Mouse (Mus musculus) layer of hippocampus, adult 2 months (tissue): ENCODE measurements around the gene Rfc5. TPM values are rescaled to one million over a fixed set of nuclear protein-coding genes. Genes with fewer than 3 reads are reported as not detected.
A peak's percentile ranks its signal among the peaks of the same experiment; 100 is the strongest.

Experiments used
- DNase-seq, 2 experiments: peaks; one replicate each; pipeline ENCODE4 v3.0.0; 2022; ENCODE audit warnings: low spot score in 2 of 2
- H3K27ac ChIP-seq: fragments of 200-600 bp; 2 replicates; pipeline ENCODE4 v1.8.1; 2022
- H3K4me3 ChIP-seq: fragments of 200-600 bp; 2 replicates; pipeline ENCODE4 v1.8.1; 2022; ENCODE audit warnings: mild to moderate bottlenecking
- CTCF ChIP-seq: fragments of 200-600 bp; conservative IDR thresholded peaks from 2 replicates; pipeline ENCODE4 v1.8.1; 2022; ENCODE audit warnings: antibody characterized with exemption, mild to moderate bottlenecking, moderate library complexity
- total RNA-seq, 2 experiments: library from RNA; stranded (reverse); gene quantifications; 2 replicates each; pipeline ENCODE4 v1.2.3; 2021

Rfc5 gene
- total RNA-seq, 2 experiments from 2014 or later = 13.8 to 18.5 TPM

DNA sequence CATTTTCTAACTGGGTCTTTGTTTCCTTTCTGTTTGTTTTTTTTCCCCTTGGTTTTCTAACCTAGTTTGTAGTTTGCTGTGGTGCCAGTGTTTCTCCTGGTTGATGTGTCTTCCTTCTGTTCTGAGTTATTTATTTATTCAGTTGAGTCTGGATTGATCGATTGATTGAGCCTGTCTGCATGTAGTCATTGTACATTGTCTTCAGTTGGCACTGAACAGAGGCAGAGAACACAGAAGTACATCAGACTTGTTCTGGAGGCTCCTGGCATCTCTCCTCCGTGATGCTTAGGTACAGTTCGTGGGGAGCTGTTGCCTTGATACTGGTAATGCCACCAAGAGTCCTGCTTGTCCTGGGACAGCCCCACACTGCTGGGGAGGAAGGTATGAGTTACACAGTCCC is 24.0 kb downstream of the Rfc5 start:
- peak overlapping the region; percentile 58 for H3K27ac ChIP-seq

DNA sequence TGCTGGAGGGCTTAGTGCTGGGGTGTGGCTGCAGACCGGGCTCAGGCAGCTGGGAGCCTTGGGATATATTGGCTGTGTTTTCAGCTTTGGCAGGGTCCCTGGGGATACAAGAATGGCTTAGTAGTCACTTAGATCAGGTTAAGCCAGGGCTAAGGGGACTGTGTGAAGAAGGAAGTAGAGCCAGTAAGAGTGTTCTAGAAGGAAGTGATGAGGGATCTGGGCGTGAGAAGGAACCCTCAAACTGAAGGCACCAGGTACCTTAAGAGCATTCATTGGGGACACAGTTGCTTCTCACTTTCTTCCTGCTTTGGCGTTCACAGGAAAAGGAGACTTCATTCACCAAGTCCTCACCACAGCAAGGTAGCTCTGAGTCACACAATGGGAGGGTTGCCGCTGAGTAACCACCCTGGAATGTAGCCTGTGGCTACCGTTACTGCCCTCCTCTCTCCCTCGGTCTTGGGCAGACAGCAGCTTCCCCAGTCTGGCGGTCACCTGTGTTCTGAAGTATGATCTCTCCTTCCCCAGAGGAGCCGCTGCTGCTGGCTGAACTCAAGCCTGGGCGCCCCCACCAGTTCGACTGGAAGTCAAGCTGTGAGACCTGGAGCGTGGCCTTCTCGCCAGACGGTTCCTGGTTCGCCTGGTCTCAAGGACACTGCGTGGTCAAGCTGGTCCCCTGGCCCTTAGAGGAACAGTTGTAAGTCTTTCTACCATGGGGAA is 25.6 kb downstream of the Rfc5 start:
- no peak for TF ChIP-seq CTCF
- no peak for DNase-seq
- Histone ChIP-seq H3K4me3 (no peak overlapping the region), H3K27ac (peak overlapping the region; percentile 51; the same call in 1 of the 2 replicates)

More for the DNA sequence above, 24.0 kb downstream of the Rfc5 start:
- no peak for DNase-seq
- no peak for TF ChIP-seq CTCF
- H3K4me3 ChIP-seq = no peak overlapping the region

DNA sequence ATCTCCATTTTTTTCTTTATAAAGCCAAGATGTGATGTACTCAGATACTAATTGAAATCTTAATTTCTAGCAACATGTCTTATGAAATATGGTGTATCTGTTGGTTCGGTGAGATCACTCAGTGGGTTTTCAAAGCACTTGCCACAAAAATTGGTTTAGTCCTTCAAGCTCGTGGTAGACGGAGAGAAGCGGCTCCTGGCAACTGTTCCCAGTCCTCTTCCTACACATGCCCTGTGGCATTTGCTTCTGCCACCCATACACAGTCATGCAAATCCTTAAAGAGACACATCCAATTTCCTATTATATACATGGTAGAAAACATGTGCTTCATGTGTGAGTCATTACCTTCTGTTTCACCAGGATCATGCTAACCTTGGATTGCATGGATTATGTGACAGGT is 27.3 kb downstream of the Rfc5 start:
- TF ChIP-seq CTCF = no peak
- Histone ChIP-seq H3K27ac (peak overlapping the region; percentile 85), H3K4me3 (no peak overlapping the region)
- no peak for DNase-seq

DNA sequence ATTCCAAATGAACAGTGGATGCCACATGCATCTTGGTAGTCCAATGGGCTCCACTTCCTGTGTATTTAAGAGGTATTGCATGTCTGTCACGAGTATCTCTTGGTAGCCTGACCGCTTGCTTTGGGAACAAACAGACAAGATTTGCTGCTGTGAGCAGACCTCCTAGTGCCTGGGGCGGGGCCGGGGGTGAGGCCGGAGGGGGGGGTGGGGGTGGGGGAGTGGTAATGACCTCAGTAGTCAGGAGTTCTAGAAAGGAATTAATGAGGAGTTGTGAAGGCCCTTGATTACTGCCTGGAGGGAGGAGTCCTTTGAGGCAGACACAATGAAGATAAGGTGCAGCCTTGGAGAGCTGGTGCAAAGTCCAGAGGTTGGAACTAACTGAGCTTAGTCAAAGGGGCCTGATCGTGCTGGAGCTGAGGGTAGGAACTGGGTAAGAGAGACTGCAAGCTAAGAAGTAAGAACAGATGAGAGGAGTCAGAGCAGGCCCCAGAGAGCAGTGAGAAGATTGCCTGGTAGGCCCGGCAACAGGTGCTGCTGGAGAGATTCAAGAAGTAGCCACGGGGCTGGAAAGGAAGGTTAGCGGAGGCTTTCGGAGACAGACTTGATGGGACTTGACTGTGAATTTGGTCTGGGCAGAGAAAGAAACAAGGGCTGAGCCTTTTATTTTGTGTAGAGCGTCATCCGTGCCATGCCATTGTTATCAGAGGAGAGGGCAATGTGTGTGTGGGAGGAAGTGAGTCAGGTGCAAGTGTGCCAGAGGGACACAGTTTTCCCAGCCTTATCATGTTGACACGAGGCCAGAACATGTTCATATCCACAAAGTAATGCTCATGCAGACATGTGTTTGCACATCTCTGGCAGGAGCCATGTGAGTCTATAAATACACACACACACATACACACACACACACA is 28.0 kb downstream of the Rfc5 start:
- Histone ChIP-seq H3K4me3 (peak overlapping the region; percentile 12; the same call in 1 of the 2 replicates), H3K27ac (peak overlapping the region; percentile 85)
- no peak for DNase-seq
- no peak for TF ChIP-seq CTCF

DNA sequence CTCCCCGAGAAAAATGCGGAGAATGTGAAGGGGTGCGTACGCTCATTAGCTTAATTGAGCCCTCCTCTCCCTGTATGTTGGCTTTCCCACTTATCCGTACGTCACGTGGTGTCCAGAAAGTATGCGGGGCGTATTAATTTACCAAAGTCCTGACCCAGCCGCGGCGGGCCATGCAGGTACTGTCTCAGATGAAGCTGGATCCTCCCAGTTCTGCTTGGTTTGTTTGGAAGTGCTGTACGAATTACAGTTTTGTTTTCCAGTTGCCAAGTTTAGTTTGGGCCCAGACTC is 28.7 kb downstream of the Rfc5 start:
- H3K4me3 ChIP-seq = no peak overlapping the region
- H3K27ac ChIP-seq = peak overlapping the region; percentile 85; the same call in 1 of the 2 replicates
- no peak for TF ChIP-seq CTCF
- no peak for DNase-seq

DNA sequence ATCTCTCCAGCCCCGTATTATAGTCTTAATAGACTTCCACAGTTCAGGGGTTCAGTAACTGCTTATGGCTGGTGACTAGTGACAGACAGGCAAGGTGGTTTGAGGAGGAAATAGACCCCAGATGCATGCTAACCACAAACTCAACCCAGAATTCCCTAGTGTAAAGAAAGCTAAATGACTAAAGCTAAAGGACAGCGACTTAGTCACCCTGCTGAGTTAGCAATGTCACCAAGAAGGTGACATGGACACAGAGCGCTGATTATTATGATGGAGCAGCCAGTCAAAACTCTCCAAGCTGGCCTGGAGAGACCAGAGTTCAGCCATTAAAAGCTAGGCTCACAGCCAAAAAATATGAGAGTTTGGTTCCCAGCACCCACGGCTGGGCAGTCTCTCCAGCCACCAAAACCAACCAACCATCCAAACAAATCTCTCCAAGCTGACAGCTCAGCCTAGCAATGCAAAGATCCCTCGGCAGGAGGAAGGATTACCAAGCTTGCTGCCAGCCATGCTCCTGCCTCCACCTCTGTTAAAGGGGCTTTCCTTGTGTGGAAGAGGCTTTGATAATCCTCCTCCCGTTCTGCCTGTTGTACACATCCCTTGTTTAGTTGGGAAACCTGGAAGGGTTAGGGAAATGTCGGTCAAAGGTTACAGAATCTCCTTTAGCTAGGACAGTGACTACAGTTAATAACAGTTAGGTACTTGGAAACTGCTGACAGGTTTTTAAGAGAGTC is 29.2 kb downstream of the Rfc5 start:
- TF ChIP-seq CTCF = no peak
- DNase-seq = no peak
- peak overlapping the region; percentile 85; the same call in 1 of the 2 replicates for H3K27ac ChIP-seq
- peak overlapping the region; percentile 20; the same call in 1 of the 2 replicates for H3K4me3 ChIP-seq

DNA sequence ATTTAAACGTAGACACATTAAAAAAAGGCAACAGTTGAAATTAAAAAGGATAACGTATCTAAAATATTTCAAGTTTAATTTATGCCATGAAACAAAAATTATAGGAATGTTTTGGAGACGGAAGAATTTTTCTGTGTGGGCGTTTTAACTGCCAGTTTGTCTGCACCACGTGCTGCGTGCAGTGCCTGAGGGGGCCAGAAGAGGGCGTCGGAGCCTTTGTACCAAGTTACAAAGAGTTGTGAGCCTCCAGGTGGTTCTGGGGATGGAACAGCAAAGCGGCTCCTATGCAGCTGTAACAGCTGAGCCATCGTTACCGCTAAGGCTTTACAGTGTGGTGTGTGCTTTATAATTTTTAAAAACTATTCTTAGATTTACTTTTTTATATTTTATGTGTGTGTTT is 30.1 kb downstream of the Rfc5 start:
- H3K4me3 ChIP-seq = peak overlapping the region; percentile 97
- peak; percentile 71 to 86 for DNase-seq
- peak; percentile 95 for TF ChIP-seq CTCF
- H3K27ac ChIP-seq = peak overlapping the region; percentile 95

DNA sequence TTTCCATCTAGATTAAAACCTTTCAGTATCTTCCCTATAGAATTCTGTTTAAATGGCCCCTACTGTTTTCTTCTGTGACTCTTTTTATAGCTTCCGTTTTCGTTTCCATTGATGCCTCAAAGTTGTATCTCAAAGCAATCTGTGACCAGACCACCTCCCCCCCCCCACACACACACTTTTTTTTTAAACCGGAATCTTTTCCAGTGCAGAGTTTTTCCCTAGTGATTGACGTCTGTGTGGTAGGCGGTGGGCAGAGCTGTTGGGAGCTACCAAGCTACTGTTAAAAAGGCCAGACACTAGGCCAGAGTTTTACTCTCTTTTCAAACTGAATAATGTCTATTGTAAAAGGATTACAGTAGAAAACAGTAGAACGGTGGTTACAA is 30.6 kb downstream of the Rfc5 start:
- Histone ChIP-seq H3K4me3 (peak overlapping the region; percentile 97), H3K27ac (peak overlapping the region; percentile 95)
- peak in 1 of 2 experiments; percentile 41 for DNase-seq
- no peak for TF ChIP-seq CTCF

DNA sequence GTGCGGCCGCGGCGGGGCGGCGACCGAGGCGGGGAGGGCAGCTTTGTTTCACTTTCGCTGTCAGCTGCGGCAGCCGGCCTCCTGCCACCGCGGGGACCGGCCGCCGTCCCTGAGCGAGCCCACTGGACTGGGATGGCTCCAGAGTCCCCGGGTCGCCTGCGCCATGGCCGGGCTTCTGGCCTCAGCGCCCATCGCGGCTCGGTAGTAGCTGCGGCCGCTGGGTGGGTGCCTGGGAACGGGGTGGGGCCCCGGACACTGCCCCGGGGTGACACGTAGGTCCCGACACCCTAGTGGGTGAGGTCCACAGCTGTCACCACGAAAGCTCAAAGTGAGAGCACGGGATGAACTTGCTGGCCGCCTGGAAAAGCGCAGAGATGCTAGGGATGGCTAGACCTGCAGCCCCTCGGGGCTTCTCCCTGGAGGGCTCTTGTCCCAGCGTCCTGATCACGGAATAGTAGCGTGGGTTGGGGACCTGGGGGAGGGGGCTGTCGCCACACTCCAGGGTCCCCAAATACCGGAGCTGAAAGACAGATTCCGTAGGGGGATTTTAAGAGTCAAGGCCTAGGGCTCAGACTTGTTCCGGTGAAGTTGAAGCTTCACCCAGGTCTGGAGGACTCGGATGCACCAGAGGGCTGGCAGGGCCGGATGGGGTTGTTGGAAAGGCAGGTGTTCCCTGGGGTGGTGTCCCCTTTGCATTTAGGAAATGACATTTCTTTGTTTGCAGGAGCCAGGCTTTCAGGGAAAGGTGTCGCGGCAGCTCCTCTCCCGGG is 31.2 kb downstream of the Rfc5 start:
- no peak for DNase-seq
- TF ChIP-seq CTCF = no peak
- Histone ChIP-seq H3K27ac (peak overlapping the region; percentile 95), H3K4me3 (peak overlapping the region; percentile 97)

DNA sequence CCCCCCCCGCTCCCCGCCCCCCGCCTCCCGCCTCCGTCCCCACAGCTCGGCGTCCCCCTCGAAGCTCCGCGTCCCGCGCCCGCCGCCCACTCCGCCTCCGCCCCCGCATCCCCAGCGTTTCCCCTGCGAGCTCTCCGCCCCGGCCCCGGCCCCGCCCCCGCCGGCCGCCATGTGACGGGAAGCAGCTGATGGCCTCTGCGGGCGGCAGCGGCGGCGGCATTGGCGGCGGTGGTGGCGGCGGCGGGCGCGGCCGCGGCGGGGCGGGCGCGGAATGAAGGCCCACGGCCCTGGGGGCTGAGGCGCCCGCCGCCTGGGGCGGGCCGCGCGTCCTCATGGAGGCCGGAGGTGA is 31.7 kb downstream of the Rfc5 start, which contains the start of gene Wsb2:
TSS of gene Wsb2 (plus strand) at position 176 of the 349 bp plus-strand sequence.
- peak; percentile 73 to 82 for DNase-seq
- no peak for TF ChIP-seq CTCF
- peak within 1 kb of the TSS; percentile 95 for H3K27ac ChIP-seq
- H3K4me3 ChIP-seq = peak within 1 kb of the TSS; percentile 97

DNA sequence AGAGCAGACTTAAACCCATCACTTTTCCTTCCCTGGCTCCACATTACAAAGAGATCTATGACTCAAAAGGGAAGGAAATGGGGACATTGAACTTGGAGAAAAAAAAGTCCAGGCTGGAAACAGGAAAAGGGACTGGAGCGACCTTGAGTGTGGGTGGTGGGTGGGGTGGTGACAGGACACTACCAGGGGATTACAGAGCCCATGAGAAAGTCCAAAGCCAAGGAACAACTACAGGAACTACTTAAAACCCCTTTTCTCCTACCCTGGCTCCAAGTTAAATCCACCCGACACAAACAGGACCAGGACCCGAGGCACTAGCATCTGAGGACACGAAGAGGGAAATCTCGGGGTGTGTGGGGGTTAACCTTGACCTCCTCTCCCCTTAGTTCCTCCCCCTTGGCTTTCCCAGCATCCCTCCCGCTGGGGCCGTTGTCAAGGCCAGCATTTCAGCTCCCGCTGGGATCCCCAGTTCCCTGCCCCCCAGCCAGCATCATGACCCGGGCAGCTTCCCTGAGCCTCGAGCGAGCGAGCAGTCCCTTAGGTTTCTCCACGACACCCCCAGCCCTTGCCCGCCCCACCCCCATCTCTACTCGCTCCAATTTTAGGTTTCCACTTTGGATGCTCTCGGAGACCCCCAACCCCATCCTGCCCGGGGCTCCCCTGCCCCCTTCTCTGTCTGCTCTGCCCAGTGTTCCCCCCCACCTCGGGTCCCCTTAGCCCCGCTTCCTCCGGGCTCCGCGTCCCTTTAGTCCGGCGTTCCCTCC is 32.3 kb downstream of the Rfc5 start:
- DNase-seq = peak in 1 of 2 experiments; percentile 42
- no peak for TF ChIP-seq CTCF
- peak overlapping the region; percentile 95 for H3K27ac ChIP-seq
- H3K4me3 ChIP-seq = peak overlapping the region; percentile 97
